Mouse (Mus musculus): Measurements from ENCODE around the gene Ptprd. TPM values are rescaled to one million over a fixed set of nuclear protein-coding genes. Genes with fewer than 3 reads are reported as not detected.
"Not testable (repeated sequence)": the region's sequence is repeated elsewhere in the genome, so short reads cannot be mapped to it uniquely, and the experiment has no call there.

Ptprd gene
- polyA plus RNA-seq, 1 experiment from 2014 or later = 31.2 TPM

DNA sequence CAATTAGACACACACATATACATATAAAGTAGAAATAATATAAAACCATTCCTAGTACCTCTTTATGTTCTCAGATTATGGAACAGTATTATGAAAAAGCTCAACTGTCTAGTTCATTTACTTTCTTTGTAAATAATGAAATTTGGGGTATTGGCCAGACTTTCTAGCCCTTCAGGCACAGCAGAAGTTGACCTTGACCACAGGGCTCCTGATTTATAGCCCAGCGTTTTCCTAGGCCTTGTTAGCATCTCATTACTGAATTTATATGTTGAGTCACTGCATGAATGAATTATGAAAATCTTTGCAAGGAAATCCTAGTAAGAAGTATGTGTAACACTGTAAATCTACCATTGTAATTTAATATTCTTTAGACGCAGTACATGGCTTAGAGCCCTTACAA is 2154.9 kb downstream of the Ptprd start:
- Histone ChIP-seq H3K9ac (no peak overlapping the region), H3K36me3 (no peaks in the 10 kb centered on the region), H3K27me3 (no peaks in the 10 kb centered on the region), H3K4me3 (no peak overlapping the region), H3K9me3 (no peaks in the 10 kb centered on the region), H3K27ac (no peak overlapping the region), H3K4me2 (no peak overlapping the region), H3K4me1 (no peaks in the 10 kb centered on the region)
- WGBS = 36% methylated on average over 2 of the region's 2 CpGs
- no peak for ATAC-seq (ENCODE audit: insufficient number of reproducible peaks, low FRiP score, low TSS enrichment, low read depth)

DNA sequence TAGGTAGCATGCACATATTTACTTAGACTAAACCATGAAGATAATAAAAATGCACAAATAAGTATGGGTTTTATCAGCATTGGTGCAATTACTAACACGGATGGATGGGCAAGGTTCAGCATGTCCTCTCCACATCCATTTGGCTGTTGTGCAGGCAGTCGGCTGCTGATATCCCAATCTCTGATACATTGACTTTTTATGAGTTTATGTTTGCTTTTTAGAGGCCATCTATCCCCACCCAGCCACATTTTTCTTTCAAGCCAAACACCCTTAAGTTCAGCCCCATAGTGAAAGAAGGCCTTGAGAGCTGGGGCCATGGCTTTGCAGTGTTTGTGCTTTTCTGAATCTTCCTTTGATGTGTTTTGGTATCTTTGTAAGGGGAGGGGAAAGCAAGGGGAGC is 2166.1 kb downstream of the Ptprd start:
- no peaks in the 10 kb centered on the region for H3K9me3 ChIP-seq
- H3K36me3 ChIP-seq = 0 out of 2 replicates have a peak, but pooled peaks cover 2% of the 10 kb centered on the region
- 66% methylated on average over 2 of the region's 2 CpGs for WGBS
- no peak overlapping the region for H3K4me2 ChIP-seq
- no peak overlapping the region for H3K27ac ChIP-seq
- no peak for ATAC-seq (ENCODE audit: insufficient number of reproducible peaks, low FRiP score, low TSS enrichment, low read depth)
- H3K4me3 ChIP-seq = no peak overlapping the region
- no peaks in the 10 kb centered on the region for H3K4me1 ChIP-seq
- H3K9ac ChIP-seq = no peak overlapping the region
- no peaks in the 10 kb centered on the region for H3K27me3 ChIP-seq

DNA sequence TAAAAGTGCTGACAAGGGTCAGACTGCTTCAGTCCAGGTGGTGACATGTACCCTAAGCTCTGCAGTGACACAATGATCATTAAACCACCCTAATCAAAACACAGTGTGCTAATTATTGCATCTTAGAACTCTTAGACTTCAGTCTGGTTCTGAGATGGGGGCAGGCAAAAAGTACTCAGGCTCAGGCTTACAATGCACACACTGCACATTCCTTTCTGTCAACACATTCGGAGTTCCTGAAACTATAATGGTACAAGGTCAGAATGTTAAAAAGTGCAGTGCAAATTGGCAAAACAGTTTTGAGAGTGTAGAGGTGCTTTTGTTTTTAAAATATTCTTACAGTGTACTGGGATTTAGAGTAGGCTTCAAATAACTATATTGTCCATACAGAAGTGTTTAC is 2167.0 kb downstream of the Ptprd start:
- H3K9ac ChIP-seq = no peak overlapping the region
- 43% methylated on average over 1 of the region's 1 CpGs for WGBS
- H3K4me2 ChIP-seq = no peak overlapping the region
- H3K27me3 ChIP-seq = no peaks in the 10 kb centered on the region
- H3K27ac ChIP-seq = no peak overlapping the region
- H3K9me3 ChIP-seq = no peaks in the 10 kb centered on the region
- ATAC-seq (ENCODE audit: insufficient number of reproducible peaks, low FRiP score, low TSS enrichment, low read depth) = no peak
- no peak overlapping the region for H3K4me3 ChIP-seq
- 0 out of 2 replicates have a peak, but pooled peaks cover 2% of the 10 kb centered on the region for H3K36me3 ChIP-seq
- H3K4me1 ChIP-seq = no peaks in the 10 kb centered on the region

DNA sequence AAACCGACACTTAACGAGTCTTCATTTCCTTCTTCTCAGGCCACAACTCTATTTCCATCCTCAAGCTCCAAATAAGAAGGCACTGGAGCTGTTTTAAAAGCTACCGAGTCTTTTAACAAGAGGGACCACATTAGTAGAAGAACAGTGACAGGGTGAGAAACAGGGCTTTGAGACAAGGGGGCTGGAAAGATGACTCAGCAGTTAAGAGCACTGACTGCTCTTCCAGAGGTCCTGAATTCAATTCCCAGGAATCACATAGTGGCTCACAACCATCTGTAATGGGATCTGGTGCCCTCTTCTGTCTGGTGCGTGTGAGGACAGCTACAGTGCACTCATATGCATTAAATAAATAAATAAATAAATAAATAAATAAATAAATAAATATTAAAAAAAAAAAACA is 2174.6 kb downstream of the Ptprd start:
- H3K4me1 ChIP-seq; H3K27me3 ChIP-seq; ATAC-seq (ENCODE audit: insufficient number of reproducible peaks, low FRiP score, low TSS enrichment, low read depth): not testable (repeated sequence)

DNA sequence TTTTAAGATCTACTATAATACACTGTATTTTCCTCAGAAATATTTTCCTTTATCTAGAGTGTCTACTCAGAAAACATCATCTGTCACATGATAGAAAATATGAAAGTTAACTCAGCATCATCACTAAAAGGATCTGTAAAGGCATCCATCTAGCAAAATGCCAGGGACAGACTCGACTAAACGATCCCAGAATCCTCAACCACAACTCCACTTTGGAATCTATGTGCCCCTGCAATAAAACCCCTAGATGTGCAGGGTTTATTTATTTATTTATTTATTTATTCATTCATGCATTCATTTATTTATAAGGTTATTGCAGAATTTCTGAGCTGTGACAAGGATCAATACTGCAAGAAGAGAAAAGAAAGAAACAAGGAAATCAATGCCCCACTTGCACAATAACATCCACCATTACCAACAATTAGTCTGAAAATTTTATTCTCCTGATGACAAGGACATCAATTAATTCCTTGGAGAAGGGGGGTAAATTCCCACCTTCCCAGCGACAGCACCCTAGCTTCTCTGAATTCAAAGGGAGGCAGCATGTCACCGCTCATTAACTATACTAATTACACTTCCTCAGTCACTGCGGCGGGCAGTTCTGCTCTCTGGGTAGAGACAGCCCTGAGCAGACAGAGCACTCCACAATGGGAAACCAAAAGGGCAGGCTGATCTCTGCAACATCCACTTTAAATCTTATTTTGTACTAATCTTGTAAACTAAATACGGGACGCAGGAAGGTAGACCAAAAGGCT is 2186.0 kb downstream of the Ptprd start:
- Histone ChIP-seq H3K4me1 (no peaks in the 10 kb centered on the region), H3K4me3 (no peak overlapping the region), H3K27ac (no peak overlapping the region), H3K4me2 (no peak overlapping the region), H3K9me3 (no peaks in the 10 kb centered on the region), H3K36me3 (no peaks in the 10 kb centered on the region), H3K27me3 (no peaks in the 10 kb centered on the region), H3K9ac (no peak overlapping the region)
- WGBS = 57% methylated on average over 8 of the region's 8 CpGs
- ATAC-seq (ENCODE audit: insufficient number of reproducible peaks, low FRiP score, low TSS enrichment, low read depth) = no peak

More for the DNA sequence above, 2174.6 kb downstream of the Ptprd start:
- H3K9ac ChIP-seq, H3K4me3 ChIP-seq, H3K27ac ChIP-seq, H3K9me3 ChIP-seq, H3K36me3 ChIP-seq, H3K4me2 ChIP-seq: not testable (repeated sequence)
- 50% methylated on average over 4 of the region's 4 CpGs for WGBS

DNA sequence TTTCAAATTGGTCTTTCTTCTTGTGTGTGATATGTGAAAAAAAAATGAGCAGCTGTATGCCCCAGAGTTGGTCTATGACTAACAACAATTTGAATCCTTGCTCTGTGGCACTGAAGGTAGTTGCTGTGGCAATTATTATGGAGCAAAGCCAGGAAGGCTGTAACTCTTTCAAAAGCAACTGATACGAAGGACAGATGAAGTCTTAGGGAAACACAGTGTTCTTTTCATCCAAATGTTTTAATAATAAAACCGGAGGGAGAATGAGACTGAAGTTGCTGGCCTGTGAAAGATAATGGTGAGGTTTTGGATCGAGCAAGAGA is 2187.3 kb downstream of the Ptprd start:
- 68% methylated on average over 3 of the region's 3 CpGs for WGBS
- ATAC-seq (ENCODE audit: insufficient number of reproducible peaks, low FRiP score, low TSS enrichment, low read depth) = no peak
- H3K4me1 ChIP-seq = no peaks in the 10 kb centered on the region
- no peak overlapping the region for H3K4me3 ChIP-seq
- H3K9ac ChIP-seq = no peak overlapping the region
- H3K9me3 ChIP-seq = no peaks in the 10 kb centered on the region
- no peak overlapping the region for H3K27ac ChIP-seq
- no peaks in the 10 kb centered on the region for H3K36me3 ChIP-seq
- H3K27me3 ChIP-seq = no peaks in the 10 kb centered on the region
- no peak overlapping the region for H3K4me2 ChIP-seq

DNA sequence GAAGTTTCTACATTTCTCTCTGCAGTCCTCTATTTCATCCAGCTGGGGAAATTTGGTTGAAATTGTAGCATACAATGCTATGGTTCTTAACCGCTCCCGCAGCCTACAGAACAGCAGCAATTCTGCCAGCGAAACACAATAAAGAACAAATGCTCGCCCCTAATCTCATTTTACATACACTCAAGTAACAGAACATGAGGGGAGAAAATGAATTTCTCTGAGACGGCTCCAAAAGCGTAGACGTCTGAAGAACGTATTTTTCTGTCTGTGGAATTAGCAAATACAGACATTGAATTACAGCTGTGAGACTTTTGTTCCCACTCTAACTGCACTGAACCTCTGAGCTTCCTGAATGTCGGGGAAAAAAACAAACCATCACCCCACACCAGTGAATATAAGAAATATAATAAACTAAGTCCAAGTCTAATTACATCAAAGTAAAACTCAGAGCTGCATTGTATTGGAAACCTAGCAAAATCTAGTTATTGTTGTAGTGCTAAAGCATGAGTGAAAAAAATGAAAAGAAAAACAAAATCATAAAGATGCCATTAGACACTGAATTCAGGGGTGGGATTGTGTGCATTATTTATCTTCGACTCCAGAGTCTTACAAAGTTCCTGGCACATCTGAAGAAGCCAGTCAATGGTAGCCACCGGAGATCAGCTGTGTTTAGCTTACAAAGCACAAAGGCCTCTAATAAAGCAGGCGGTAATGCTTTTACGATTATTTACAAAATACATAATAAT is 2187.8 kb downstream of the Ptprd start:
- no peak overlapping the region for H3K4me2 ChIP-seq
- H3K9ac ChIP-seq = no peak overlapping the region
- no peak overlapping the region for H3K4me3 ChIP-seq
- H3K4me1 ChIP-seq = no peaks in the 10 kb centered on the region
- ATAC-seq (ENCODE audit: insufficient number of reproducible peaks, low FRiP score, low TSS enrichment, low read depth) = no peak
- 63% methylated on average over 13 of the region's 13 CpGs for WGBS
- H3K27ac ChIP-seq = no peak overlapping the region
- H3K9me3 ChIP-seq = no peaks in the 10 kb centered on the region
- no peaks in the 10 kb centered on the region for H3K36me3 ChIP-seq
- no peaks in the 10 kb centered on the region for H3K27me3 ChIP-seq

DNA sequence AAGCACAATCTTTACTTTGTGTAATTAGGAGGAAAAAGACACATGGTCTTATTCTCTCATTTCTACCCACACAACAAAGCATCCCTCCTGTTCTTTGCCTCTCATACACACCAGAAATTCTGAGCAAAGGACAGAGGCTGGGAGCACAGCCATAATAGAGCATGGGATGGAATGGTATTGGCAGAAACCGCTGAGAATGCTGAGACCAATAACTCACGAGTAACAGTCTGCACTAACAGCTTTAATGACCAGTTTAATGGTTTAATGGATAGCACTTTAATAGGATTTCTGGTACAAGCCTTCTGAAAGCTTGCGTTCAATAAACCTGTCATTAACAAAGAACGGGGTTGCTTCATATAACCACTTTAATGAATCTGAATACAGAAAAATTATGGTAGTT is 2190.1 kb downstream of the Ptprd start:
- no peak overlapping the region for H3K4me2 ChIP-seq
- H3K27ac ChIP-seq = no peak overlapping the region
- no peaks in the 10 kb centered on the region for H3K9me3 ChIP-seq
- no peak overlapping the region for H3K9ac ChIP-seq
- 30% methylated on average over 4 of the region's 4 CpGs for WGBS
- H3K27me3 ChIP-seq = no peaks in the 10 kb centered on the region
- ATAC-seq (ENCODE audit: insufficient number of reproducible peaks, low FRiP score, low TSS enrichment, low read depth) = no peak
- H3K4me1 ChIP-seq = no peaks in the 10 kb centered on the region
- H3K4me3 ChIP-seq = no peak overlapping the region
- H3K36me3 ChIP-seq = no peaks in the 10 kb centered on the region

DNA sequence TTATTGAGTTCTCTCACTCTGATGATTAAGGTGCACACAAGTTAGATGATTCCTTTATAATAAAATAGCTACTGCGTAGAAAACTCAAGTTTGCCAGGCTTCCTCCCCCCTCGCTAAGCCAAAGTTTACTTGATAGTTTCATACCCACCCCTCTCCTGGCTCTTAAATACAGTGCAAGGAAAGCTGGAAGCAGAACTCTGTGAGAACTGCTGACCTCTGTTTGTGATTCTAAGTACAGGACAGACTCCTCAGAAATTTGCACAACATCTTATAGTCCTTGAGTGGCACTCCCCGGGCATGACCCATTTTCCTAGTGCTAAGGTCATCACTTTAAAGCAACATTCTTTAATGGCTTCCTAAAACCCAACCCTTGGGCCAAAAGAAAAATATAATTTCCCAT is 2196.7 kb downstream of the Ptprd start:
- no peaks in the 10 kb centered on the region for H3K27me3 ChIP-seq
- H3K4me1 ChIP-seq = no peaks in the 10 kb centered on the region
- no peak for ATAC-seq (ENCODE audit: insufficient number of reproducible peaks, low FRiP score, low TSS enrichment, low read depth)
- H3K4me3 ChIP-seq = no peak overlapping the region
- H3K9ac ChIP-seq = no peak overlapping the region
- no peaks in the 10 kb centered on the region for H3K36me3 ChIP-seq
- H3K27ac ChIP-seq = no peak overlapping the region
- no peaks in the 10 kb centered on the region for H3K9me3 ChIP-seq
- WGBS = 73% methylated on average over 3 of the region's 3 CpGs
- H3K4me2 ChIP-seq = no peak overlapping the region

DNA sequence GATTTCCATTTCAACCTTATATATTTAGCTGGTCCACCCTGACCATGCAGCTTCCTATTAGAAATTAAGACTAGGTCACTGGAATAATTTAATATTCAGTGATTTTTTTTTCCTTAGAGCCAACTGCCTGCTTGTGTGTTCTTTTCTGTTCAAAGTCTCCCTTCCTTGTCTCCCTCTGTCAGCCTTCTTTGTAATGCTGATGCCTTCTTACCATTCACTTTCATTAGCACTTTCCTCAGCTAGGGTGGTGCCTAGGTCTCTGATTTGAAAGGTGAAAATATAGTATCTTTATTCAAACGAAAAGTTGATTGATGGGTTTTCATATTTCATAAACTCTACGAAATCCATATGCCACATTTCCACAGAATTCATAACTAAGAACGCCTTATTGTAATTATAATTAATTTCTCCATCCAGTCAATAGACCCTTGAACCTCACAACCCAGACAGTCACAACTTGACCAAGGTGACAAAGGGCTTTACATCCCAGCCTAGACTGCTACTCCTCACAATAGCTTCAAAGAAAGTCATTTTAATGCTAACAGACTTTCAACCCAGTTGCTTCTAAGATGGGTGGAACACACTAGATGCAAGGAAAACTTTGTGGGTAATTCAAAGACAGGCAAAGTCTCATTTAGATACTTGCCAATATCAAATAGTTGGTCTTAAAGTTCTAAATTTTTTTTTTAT is 2197.5 kb downstream of the Ptprd start:
- H3K27ac ChIP-seq = no peak overlapping the region
- no peak overlapping the region for H3K9ac ChIP-seq
- no peaks in the 10 kb centered on the region for H3K36me3 ChIP-seq
- H3K9me3 ChIP-seq = no peaks in the 10 kb centered on the region
- no peaks in the 10 kb centered on the region for H3K4me1 ChIP-seq
- no peak overlapping the region for H3K4me2 ChIP-seq
- H3K27me3 ChIP-seq = no peaks in the 10 kb centered on the region
- 64% methylated on average over 3 of the region's 3 CpGs for WGBS
- no peak overlapping the region for H3K4me3 ChIP-seq
- ATAC-seq (ENCODE audit: insufficient number of reproducible peaks, low FRiP score, low TSS enrichment, low read depth) = no peak

DNA sequence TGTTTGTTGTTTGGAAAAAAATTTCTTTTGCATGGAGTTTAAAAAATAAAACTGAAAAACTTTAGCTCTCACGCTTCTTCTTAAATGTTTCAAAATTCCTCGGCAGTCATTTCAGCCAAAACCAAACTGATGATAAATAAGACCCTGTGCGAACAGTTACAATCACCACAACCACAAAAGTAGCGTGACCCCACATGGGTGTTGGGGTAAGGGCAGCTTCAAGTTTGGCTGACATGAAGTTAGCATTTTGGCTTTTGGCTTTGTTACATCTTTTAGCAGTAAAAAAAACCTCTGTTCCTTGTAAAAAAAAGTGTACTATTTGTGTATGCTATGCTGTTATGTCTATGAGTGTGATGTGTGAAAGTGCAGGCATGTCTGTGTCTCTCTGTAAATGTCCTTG is 2203.2 kb downstream of the Ptprd start:
- ATAC-seq (ENCODE audit: insufficient number of reproducible peaks, low FRiP score, low TSS enrichment, low read depth) = no peak
- 77% methylated on average over 4 of the region's 4 CpGs for WGBS
- Histone ChIP-seq H3K4me3 (no peak overlapping the region), H3K4me2 (no peak overlapping the region), H3K9ac (no peak overlapping the region), H3K9me3 (no peaks in the 10 kb centered on the region), H3K27me3 (no peaks in the 10 kb centered on the region), H3K36me3 (no peaks in the 10 kb centered on the region), H3K27ac (no peak overlapping the region), H3K4me1 (peaks cover 9% of the 10 kb centered on the region)

DNA sequence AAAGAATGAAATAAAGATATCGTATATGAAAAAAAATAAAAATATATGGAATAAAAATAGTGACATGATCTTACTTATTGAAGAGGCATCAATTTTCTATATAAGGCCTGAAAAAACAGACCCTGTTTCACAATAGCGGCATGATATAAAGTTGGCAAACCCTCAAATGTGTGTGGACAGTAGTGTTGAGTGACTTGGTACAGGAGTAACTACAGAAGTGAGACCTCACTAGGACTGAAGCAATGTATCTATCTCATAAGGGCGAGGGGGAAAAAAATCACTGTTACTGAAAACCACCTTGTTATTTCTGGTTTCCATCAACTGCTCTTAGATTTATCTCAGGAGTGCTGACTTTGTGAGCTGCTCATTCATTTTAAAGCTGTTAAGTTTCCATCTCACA is 2204.5 kb downstream of the Ptprd start:
- 68% methylated on average over 3 of the region's 3 CpGs for WGBS
- Histone ChIP-seq H3K4me1 (peaks cover 9% of the 10 kb centered on the region), H3K4me2 (no peak overlapping the region), H3K27ac (no peak overlapping the region), H3K27me3 (no peaks in the 10 kb centered on the region), H3K36me3 (no peaks in the 10 kb centered on the region), H3K9me3 (no peaks in the 10 kb centered on the region), H3K4me3 (no peak overlapping the region), H3K9ac (no peak overlapping the region)
- ATAC-seq (ENCODE audit: insufficient number of reproducible peaks, low FRiP score, low TSS enrichment, low read depth) = no peak
